Mouse (Mus musculus) stomach, postnatal 0 days (tissue): ENCODE data around the gene Tnfaip8l2. TPM values are rescaled to one million over a fixed set of nuclear protein-coding genes. Genes with fewer than 3 reads are reported as not detected.
A peak's percentile ranks its signal among the peaks of the same experiment; 100 is the strongest.
"Not testable (repeated sequence)": the region's sequence is repeated elsewhere in the genome, so short reads cannot be mapped to it uniquely, and the experiment has no call there.

Source experiments
- ATAC-seq: fragments of 200-750 bp; cut with Nextera tagmentation; 2 replicates; pipeline ENCODE4 v1.8.0; 2017; ENCODE audit not compliant: low FRiP score, low TSS enrichment
- DNase-seq: peaks from one replicate; pipeline ENCODE4 v3.0.0-alpha.2; 2016; ENCODE audit warnings: low spot score
- H3K27ac ChIP-seq: fragments of 300-500 bp; sonication (generic); replicated peaks from 2 replicates; pipeline ENCODE4 v1.5.1; 2014; ENCODE audit warnings: mild to moderate bottlenecking, control low read depth
- H3K27me3 ChIP-seq: fragments of 300-500 bp; sonication (generic); 2 replicates; pipeline ENCODE4 v1.6.1; 2014; ENCODE audit warnings: low read length; ENCODE audit not compliant: control insufficient read depth, insufficient read depth
- H3K36me3 ChIP-seq: fragments of 300-500 bp; sonication (generic); 2 replicates; pipeline ENCODE4 v1.6.1; 2014; ENCODE audit warnings: low read length, mixed read lengths; ENCODE audit not compliant: control insufficient read depth, insufficient read depth
- H3K4me1 ChIP-seq: fragments of 300-500 bp; sonication (generic); replicated peaks from 2 replicates; pipeline ENCODE4 v1.6.1; 2014; ENCODE audit warnings: antibody characterized with exemption; ENCODE audit not compliant: control insufficient read depth, insufficient read depth
- H3K4me2 ChIP-seq: fragments of 300-500 bp; sonication (generic); replicated peaks from 2 replicates; pipeline ENCODE4 v1.6.1; 2014; ENCODE audit warnings: low read depth, mild to moderate bottlenecking, control low read depth, moderate library complexity
- H3K4me3 ChIP-seq: fragments of 300-500 bp; sonication (generic); 2 replicates; pipeline ENCODE4 v1.5.1; 2014; ENCODE audit warnings: low read depth, low read length, control low read depth
- H3K9ac ChIP-seq: fragments of 300-500 bp; sonication (generic); 2 replicates; pipeline ENCODE4 v1.6.1; 2014; ENCODE audit warnings: mild to moderate bottlenecking, low read length, control low read depth, mixed read lengths
- H3K9me3 ChIP-seq: fragments of 300-500 bp; sonication (generic); 2 replicates; pipeline ENCODE4 v1.6.1; 2016; ENCODE audit warnings: low read length; ENCODE audit not compliant: control insufficient read depth
- CTCF ChIP-seq: IDR thresholded peaks from 2 replicates; pipeline ENCODE4 v1.5.1; 2016; ENCODE audit warnings: antibody characterized with exemption, low read depth, mild to moderate bottlenecking, moderate library complexity
- EP300 ChIP-seq: optimal IDR thresholded peaks from 2 replicates; pipeline ENCODE3; 2016; ENCODE audit warnings: antibody characterized with exemption
- WGBS: fragments of 180-500 bp; shearing (Covaris S2); extraction: QIAGEN DNeasy Blood & Tissue Kit; methylation state at CpG from one replicate; pipeline ENCODE4 v1.1.7; 2014; 5-methylcytosine and 5-hydroxymethylcytosine counted together
- polyA plus RNA-seq: library from polyadenylated mRNA; unstranded; fragments of >200 nt; fragmentation: Nextera tagmentation; extraction: Ambion mirVana; gene quantifications from 2 replicates; pipeline ENCODE4 v1.2.1, GENCODE M21; 2015

The Tnfaip8l2 gene
- polyA plus RNA-seq, 1 experiment from 2014 or later: 5.3 TPM

DNA sequence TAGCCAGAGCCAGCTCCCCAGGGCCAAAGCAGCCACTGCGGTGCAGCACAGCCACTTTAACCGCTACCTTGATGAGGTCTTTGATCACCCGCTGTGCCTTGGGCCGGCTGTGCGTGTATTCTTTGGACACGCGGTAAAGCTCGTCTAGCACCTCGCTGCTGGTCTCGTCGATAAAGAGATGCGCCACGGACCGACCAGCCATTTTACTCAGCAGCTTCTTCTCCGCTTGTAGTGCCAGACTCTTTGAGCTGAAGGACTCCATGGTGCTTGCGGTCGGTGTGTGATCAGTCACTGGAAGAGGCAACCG, 1.9 kb downstream of the Tnfaip8l2 start:
- Histone ChIP-seq H3K9ac (no peak overlapping the region), H3K4me3 (no peak overlapping the region), H3K27me3 (no peaks in the 10 kb centered on the region), H3K4me1 (no peaks in the 10 kb centered on the region; the same call in 1 of the 2 replicates), H3K36me3 (0 out of 2 replicates have a peak, but pooled peaks cover 7% of the 10 kb centered on the region), H3K27ac (no peak overlapping the region), H3K9me3 (no peaks in the 10 kb centered on the region), H3K4me2 (no peak overlapping the region)
- TF ChIP-seq EP300: no peak
- no peak for TF ChIP-seq CTCF
- ATAC-seq (no peak), DNase-seq (no peak)
- 69% methylated on average over 18 of the region's 18 CpGs for WGBS

DNA sequence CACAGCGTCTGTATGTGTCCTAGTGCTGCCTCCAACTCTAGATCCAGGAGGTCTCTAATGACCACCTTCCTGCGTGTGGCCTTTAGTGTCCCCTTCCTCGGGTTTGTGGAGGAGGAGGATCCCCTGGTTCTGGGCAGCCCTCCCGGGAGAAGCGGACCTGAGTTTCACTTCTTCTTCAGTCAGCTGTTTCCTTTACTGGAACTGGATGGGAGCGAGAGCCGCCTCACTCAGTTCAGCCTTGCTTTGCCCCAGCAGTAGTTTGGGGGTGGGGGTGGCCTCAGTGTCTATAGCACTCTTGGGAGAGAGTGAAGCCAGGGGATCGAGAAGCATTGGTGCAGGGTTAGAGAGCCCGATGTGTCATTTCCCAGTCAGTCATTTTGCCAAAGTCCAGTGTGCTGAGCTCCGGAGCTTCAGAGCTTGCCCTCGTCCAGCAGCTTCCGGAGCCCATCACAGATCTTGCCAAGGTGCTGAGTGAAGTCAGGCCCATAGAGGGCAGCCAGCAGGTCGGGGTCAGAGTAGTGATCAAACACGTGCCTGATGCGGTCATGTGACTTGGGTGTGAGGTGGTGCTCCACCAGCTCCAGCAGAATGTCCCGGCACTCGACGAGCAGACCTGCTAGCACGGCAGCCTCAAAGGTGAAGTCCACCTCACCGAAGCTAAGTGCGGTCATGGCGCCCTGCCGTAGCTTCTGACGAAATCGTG, 2.4 kb downstream of the Tnfaip8l2 start:
- 70% methylated on average over 25 of the region's 25 CpGs for WGBS
- Histone ChIP-seq H3K27ac (0 out of 2 replicates have a peak overlapping the region, but pooled peaks have one; percentile 8), H3K4me2 (no peak overlapping the region), H3K9ac (no peak overlapping the region), H3K4me1 (no peaks in the 10 kb centered on the region; the same call in 1 of the 2 replicates), H3K9me3 (no peaks in the 10 kb centered on the region), H3K4me3 (no peak overlapping the region), H3K36me3 (0 out of 2 replicates have a peak, but pooled peaks cover 7% of the 10 kb centered on the region), H3K27me3 (no peaks in the 10 kb centered on the region)
- TF ChIP-seq CTCF (no peak), EP300 (no peak)
- DNase-seq: no peak
- ATAC-seq: no peak

DNA sequence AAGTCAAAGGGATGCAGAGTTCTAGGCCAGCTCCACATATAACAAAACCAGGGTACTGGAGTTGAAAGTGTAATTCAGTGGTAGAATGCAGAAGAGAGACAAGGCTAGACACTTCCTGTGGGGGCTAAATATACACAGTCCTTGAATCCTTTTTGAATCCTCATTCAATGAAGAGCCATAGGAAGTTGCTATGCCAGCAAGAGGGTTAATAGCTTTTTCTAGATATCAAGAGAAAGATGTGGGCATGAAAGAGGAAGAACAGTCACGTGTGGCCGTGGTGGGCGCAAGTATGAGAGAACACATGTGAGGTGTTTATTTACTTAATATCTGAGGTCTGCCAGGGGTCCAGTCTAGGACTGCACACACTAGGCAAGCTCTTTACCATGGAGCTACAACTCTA, 5.8 kb downstream of the Tnfaip8l2 start:
- Histone ChIP-seq H3K9ac (no peak overlapping the region), H3K4me1 (peaks cover 4% of the 10 kb centered on the region), H3K36me3 (0 out of 2 replicates have a peak, but pooled peaks cover 4% of the 10 kb centered on the region), H3K9me3 (no peaks in the 10 kb centered on the region), H3K4me2 (no peak overlapping the region), H3K4me3 (no peak overlapping the region), H3K27ac (no peak overlapping the region), H3K27me3 (no peaks in the 10 kb centered on the region)
- no peak for DNase-seq
- no peak for ATAC-seq
- WGBS: 85% methylated on average over 3 of the region's 3 CpGs
- no peak for TF ChIP-seq CTCF
- TF ChIP-seq EP300: no peak

DNA sequence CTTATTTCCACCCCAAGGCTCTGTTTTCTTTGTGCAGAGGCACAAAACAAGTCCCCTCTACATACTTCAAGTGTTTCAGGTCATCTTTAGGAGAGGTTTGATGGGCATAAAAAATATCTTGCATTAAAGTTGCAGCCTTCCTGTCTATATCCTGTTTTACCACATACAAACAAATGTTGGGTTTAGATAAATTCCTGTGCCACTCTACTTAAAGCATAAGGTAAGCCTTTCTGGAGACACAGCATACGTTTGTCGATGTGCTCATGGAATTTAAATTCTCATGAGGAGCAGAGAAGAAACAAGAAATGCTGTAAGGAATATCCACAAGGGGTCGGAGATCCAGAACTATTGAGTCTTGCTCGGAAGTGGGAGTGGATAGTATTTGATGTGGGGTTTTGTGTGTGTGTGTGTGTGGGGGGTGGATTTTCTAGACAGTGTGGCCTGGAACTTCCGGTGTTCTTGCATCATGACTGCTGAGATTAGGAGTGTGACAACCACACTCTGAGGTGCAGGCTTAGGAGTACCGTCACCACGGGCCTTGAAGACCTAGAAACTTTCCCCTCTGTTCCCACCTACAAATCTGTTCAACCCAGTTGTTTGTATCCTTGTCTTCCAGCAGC, 6.6 kb downstream of the Tnfaip8l2 start:
- WGBS: 74% methylated on average over 7 of the region's 7 CpGs
- ATAC-seq (no peak), DNase-seq (no peak)
- H3K9me3 ChIP-seq: no peaks in the 10 kb centered on the region
- TF ChIP-seq CTCF (no peak), EP300 (no peak)
- H3K4me1 ChIP-seq: peaks cover 4% of the 10 kb centered on the region
- H3K4me2 ChIP-seq: peak overlapping the region; percentile 54
- peak overlapping the region; percentile 13; the same call in 1 of the 2 replicates for H3K27ac ChIP-seq
- H3K4me3 ChIP-seq: peak overlapping the region; percentile 29
- H3K9ac ChIP-seq: no peak overlapping the region
- H3K27me3 ChIP-seq: no peaks in the 10 kb centered on the region
- H3K36me3 ChIP-seq: 0 out of 2 replicates have a peak, but pooled peaks cover 4% of the 10 kb centered on the region

DNA sequence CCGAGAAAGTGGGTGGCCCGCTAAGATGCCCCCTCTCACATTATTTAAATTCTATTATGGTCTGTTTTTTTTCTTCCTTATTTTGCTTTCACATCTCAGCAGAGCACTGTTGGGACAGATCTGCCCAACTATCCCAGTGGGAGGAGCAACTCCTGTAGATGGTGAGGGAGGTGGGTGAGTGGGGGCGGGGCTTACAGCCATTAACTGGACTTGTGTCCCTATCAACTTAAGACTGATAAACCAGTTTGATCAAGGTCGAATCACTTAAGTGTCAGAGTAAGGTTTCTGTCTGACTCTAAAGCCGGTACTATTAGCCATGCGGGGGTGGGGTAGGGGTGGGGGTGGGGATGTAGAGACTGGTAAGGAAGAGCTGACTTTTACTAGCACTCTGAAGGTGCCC, 7.1 kb downstream of the Tnfaip8l2 start:
- 8% methylated on average over 6 of the region's 6 CpGs for WGBS
- Histone ChIP-seq H3K27ac (0 out of 2 replicates have a peak overlapping the region, but pooled peaks have one; percentile 13), H3K4me3 (peak overlapping the region; percentile 29), H3K27me3 (no peaks in the 10 kb centered on the region), H3K4me1 (peaks cover 4% of the 10 kb centered on the region), H3K9ac (no peak overlapping the region), H3K36me3 (peaks cover 7% of the 10 kb centered on the region; the same call in 1 of the 2 replicates), H3K9me3 (no peaks in the 10 kb centered on the region), H3K4me2 (peak overlapping the region; percentile 54)
- DNase-seq: peak; percentile 63
- TF ChIP-seq EP300 (no peak), CTCF (no peak)
- no peak; the same call in 1 of the 2 replicates for ATAC-seq

DNA sequence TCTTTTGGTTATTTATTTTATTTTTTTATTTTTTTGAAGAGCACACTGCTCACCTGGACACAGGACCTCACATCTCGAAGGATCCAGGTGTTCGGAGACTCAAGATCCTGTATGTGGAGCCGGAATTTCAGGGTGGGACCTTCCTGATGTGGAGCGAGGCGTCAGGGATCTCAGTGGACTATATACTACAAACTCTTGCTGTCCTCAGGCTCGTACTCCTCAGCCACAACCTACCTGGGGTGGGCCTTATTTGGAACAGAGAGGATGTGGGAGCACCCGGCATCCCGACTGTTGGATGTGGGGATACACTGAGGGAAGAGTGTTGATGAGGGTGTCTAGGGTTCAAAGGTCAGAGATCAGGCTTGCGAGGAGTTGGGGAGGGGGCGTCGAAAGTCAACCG, 8.0 kb downstream of the Tnfaip8l2 start:
- H3K27me3 ChIP-seq, H3K9ac ChIP-seq, H3K4me2 ChIP-seq, H3K36me3 ChIP-seq, H3K27ac ChIP-seq, H3K4me1 ChIP-seq, H3K9me3 ChIP-seq, H3K4me3 ChIP-seq, DNase-seq: not testable (repeated sequence)
- WGBS: no CpG with 5 or more reads among the region's 12 CpGs
- peak; percentile 54 for ATAC-seq
